Mouse (Mus musculus): ENCODE results near the gene Kcnc3.

- TF ChIP-seq CTCF (IDR thresholded peaks at IDR 0.05; ENCODE audit: low read depth, low read length) = no peak
- TF ChIP-seq POLR2A (IDR thresholded peaks at IDR 0.05; ENCODE audit: borderline replicate concordance, low read depth, low read length) = no peak
These were observed 44.2 kb upstream of the Kcnc3 start for GRCm38 (mm10) chr7:44546274-44546673.

All from bone marrow macrophage, adult 2 months (primary cell).